Mouse (Mus musculus) central nervous system, embryonic 18 days (tissue): ENCODE measurements around the gene Stab1. TPM values are rescaled to one million over a fixed set of nuclear protein-coding genes. Genes with fewer than 3 reads are reported as not detected.

Source experiments
- polyA plus RNA-seq: library from polyadenylated mRNA; depleted of rRNA; stranded (reverse); fragments of >200 nt; gene quantifications from 2 replicates; pipeline ENCODE4 v1.2.3, GENCODE M21; 2012; rRNA removed

Gene Stab1
- 18.6 and 21.0 TPM in 2 replicates for polyA plus RNA-seq

GRCm38 (mm10) chr14:31168425-31168824, at the start of gene Stab1:
TSS of gene Stab1 (minus strand) at chr14:31168641.

GRCm38 (mm10) chr14:31217666-31218065, 49.2 kb upstream of the Stab1 start, which contains the start of gene Sema3g:
TSS of gene Sema3g (plus strand) at chr14:31217860.

GRCm38 (mm10) chr14:31216846-31217245, 48.4 kb upstream of the Stab1 start, which contains the start of gene Nisch:
TSS of gene Nisch (minus strand) at chr14:31216946.

GRCm38 (mm10) chr14:31208084-31208483, 39.6 kb upstream of the Stab1 start, which contains the start of gene Tnnc1:
TSS of gene Tnnc1 (plus strand) at chr14:31208312.

GRCm38 (mm10) chr14:31130236-31131220, 37.9 kb downstream of the Stab1 start, which contains the start of gene Nt5dc2:
TSS of gene Nt5dc2 (plus strand) at chr14:31131053.

GRCm38 (mm10) chr14:31128826-31129219, 39.6 kb downstream of the Stab1 start, which contains the start of gene Smim4:
TSS of gene Smim4 (minus strand) at chr14:31128956.

Other genes starting within 250 kb of the Stab1 start
- 2.3 and 3.1 TPM in 2 replicates for gene Itih3, start 244.9 kb downstream of the Stab1 start, polyA plus RNA-seq
- gene Itih1, start 225.4 kb downstream of the Stab1 start, polyA plus RNA-seq = not detected in 2 replicates
- gene Nek4, start 217.3 kb downstream of the Stab1 start, polyA plus RNA-seq = 12.7 and 13.3 TPM in 2 replicates
- gene Glt8d1, start 167.2 kb downstream of the Stab1 start, polyA plus RNA-seq = 130 and 145 TPM in 2 replicates
- gene Spcs1, start 167.0 kb downstream of the Stab1 start, polyA plus RNA-seq = 273 and 290 TPM in 2 replicates
- gene Pbrm1, start 149.5 kb downstream of the Stab1 start, polyA plus RNA-seq = 38.0 and 38.1 TPM in 2 replicates
- 77.5 and 80.2 TPM in 2 replicates for gene Gnl3, start 149.5 kb downstream of the Stab1 start, polyA plus RNA-seq
- gene Smim4, start 39.7 kb downstream of the Stab1 start, polyA plus RNA-seq = 28.0 and 28.7 TPM in 2 replicates
- 136 and 140 TPM in 2 replicates for gene Nt5dc2, start 37.6 kb downstream of the Stab1 start, polyA plus RNA-seq
- 3.6 and 17.2 TPM in 2 replicates for gene Tnnc1, start 39.7 kb upstream of the Stab1 start, polyA plus RNA-seq
- gene Nisch, start 48.3 kb upstream of the Stab1 start, polyA plus RNA-seq = 308 and 353 TPM in 2 replicates
- gene Sema3g, start 49.2 kb upstream of the Stab1 start, polyA plus RNA-seq = 1.3 and 1.6 TPM in 2 replicates
- gene Phf7, start 82.7 kb upstream of the Stab1 start, polyA plus RNA-seq = 6.0 and 6.6 TPM in 2 replicates
- gene Bap1, start 82.8 kb upstream of the Stab1 start, polyA plus RNA-seq = 122 TPM in 2 replicates
- 4.3 and 4.4 TPM in 2 replicates for gene Dnah1, start 155.3 kb upstream of the Stab1 start, polyA plus RNA-seq
- 72.0 and 79.6 TPM in 2 replicates for gene Capn7, start 168.0 kb upstream of the Stab1 start, polyA plus RNA-seq